Mouse (Mus musculus) spleen, adult 2 months (tissue): Measurements from ENCODE around the gene 2410131K14Rik. TPM values are rescaled to one million over a fixed set of nuclear protein-coding genes. Genes with fewer than 3 reads are reported as not detected.

Experiments
- DNase-seq, 2 experiments: peaks; one replicate each; pipeline versions ENCODE4 v3.0.0 to v3.0.0-alpha.2; 2012 to 2021; ENCODE audit warnings: low spot score in 2 of 2, low read depth in 1 of 2
- H3K27ac ChIP-seq: fragments of 200-500 bp; 2 replicates; pipeline ENCODE4 v1.5.1; 2012; ENCODE audit warnings: low read length, inconsistent platforms; ENCODE audit not compliant: insufficient read depth
- H3K27me3 ChIP-seq: fragments of 200-500 bp; 2 replicates; pipeline ENCODE4 v1.6.1; 2012; ENCODE audit warnings: mild to moderate bottlenecking, moderate library complexity, low read length, inconsistent platforms; ENCODE audit not compliant: control insufficient read depth, insufficient read depth
- H3K36me3 ChIP-seq: fragments of 200-500 bp; 2 replicates; pipeline ENCODE4 v1.6.1; 2012; ENCODE audit warnings: mild to moderate bottlenecking, low read length, inconsistent platforms; ENCODE audit not compliant: control insufficient read depth, insufficient read depth
- H3K4me1 ChIP-seq: fragments of 200-500 bp; 2 replicates; pipeline ENCODE4 v1.6.1; 2011; ENCODE audit warnings: inconsistent platforms; ENCODE audit not compliant: control insufficient read depth, insufficient read depth, insufficient read length
- H3K4me3 ChIP-seq: fragments of 200-500 bp; 2 replicates; pipeline ENCODE4 v1.5.1; 2011; ENCODE audit warnings: mild to moderate bottlenecking, inconsistent platforms; ENCODE audit not compliant: insufficient read depth, insufficient read length; ENCODE audit errors: extremely low read depth
- CTCF ChIP-seq: fragments of 200-500 bp; IDR thresholded peaks from 2 replicates; pipeline ENCODE4 v1.5.1; 2011; ENCODE audit warnings: mild to moderate bottlenecking, inconsistent platforms; ENCODE audit not compliant: insufficient read depth, insufficient read length, insufficient replicate concordance; ENCODE audit errors: extremely low read depth
- POLR2A ChIP-seq: fragments of 200-500 bp; IDR thresholded peaks from 2 replicates; pipeline ENCODE4 v1.6.1; 2011; ENCODE audit warnings: low read depth, low read length, inconsistent platforms
- WGBS: fragments of 180-500 bp; shearing (Covaris S2); methylation state at CpG from one replicate; pipeline ENCODE4 v1.1.7; 2018; 5-methylcytosine and 5-hydroxymethylcytosine counted together
- polyA plus RNA-seq: library from polyadenylated mRNA; depleted of rRNA; stranded (reverse); fragments of >200 nt; gene quantifications from 2 replicates; pipeline ENCODE4 v1.2.3, GENCODE M21; 2012; rRNA removed

2410131K14Rik gene
- polyA plus RNA-seq, 1 experiment: 6.1 TPM

- WGBS: 8% methylated on average over 19 of the region's 19 CpGs
Observed at GRCm38 (mm10) chr5:118304970-118305618, 60.1 kb downstream of the 2410131K14Rik start.

GRCm38 (mm10) chr5:118310389-118310788 is 65.4 kb downstream of the 2410131K14Rik start:
- Histone ChIP-seq H3K36me3 (no peaks in the 10 kb centered on the region), H3K4me3 (no peak overlapping the region), H3K4me1 (no peaks in the 10 kb centered on the region), H3K27me3 (no peaks in the 10 kb centered on the region), H3K27ac (no peak overlapping the region)
- no peak for TF ChIP-seq CTCF
- no peak for TF ChIP-seq POLR2A
- DNase-seq: no peak
- WGBS: 56% methylated on average over 6 of the region's 6 CpGs

More at GRCm38 (mm10) chr5:118304970-118305618, 60.1 kb downstream of the 2410131K14Rik start:
- no peak for TF ChIP-seq CTCF
- no peak for TF ChIP-seq POLR2A
- Histone ChIP-seq H3K27ac (no peak overlapping the region), H3K4me3 (no peak overlapping the region), H3K4me1 (no peaks in the 10 kb centered on the region), H3K27me3 (no peaks in the 10 kb centered on the region), H3K36me3 (no peaks in the 10 kb centered on the region)
- no peak for DNase-seq

DNA sequence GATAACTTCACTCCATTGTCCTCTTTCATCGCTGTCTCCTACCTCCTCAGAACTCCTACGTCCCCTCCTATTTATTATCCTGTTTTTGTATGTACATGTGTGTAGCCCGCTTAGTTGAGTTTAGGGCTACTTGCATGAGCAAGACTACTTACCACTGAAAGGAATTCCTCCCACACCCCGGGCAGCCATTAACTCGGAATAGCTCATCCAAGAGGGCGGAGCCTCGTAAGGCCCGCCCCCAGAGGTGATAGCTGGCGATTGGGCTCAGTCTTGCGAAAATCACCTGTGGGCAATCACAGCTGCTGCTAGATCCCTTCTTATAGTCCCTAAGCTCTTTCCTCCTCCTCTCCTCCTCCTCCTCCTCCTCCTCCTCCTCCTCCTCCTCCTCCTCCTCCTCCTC is 66.2 kb downstream of the 2410131K14Rik start:
- WGBS: 69% methylated on average over 10 of the region's 10 CpGs
- Histone ChIP-seq H3K4me1 (no peaks in the 10 kb centered on the region), H3K36me3 (no peaks in the 10 kb centered on the region), H3K27me3 (no peaks in the 10 kb centered on the region), H3K4me3 (no peak overlapping the region), H3K27ac (no peak overlapping the region)
- no peak for TF ChIP-seq CTCF
- no peak for TF ChIP-seq POLR2A
- no peak for DNase-seq

DNA sequence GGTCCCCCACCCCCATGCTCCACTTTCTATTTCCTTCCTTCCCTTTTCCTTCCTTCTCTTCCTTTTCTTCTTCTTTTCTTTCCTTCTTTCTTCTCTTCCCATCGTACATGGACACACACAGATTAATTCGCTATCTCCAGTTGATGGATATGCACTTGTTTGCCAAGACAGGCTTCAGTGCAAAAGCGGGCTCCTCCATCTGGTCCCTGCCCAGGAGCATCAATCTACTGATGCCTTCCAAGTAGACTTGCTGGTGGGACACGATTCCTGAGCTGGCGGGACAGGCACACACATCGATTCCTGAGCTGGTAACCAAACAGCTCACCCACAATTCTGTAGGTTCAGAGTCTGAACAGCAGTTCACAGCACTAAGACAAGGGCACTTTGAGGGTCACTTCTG is 68.7 kb downstream of the 2410131K14Rik start:
- Histone ChIP-seq H3K27me3 (no peaks in the 10 kb centered on the region), H3K4me3 (no peak overlapping the region), H3K4me1 (0 out of 2 replicates have a peak, but pooled peaks cover under 1% of the 10 kb centered on the region), H3K27ac (no peak overlapping the region), H3K36me3 (no peaks in the 10 kb centered on the region)
- no peak for DNase-seq
- TF ChIP-seq POLR2A (no peak), CTCF (no peak)
- 91% methylated on average over 6 of the region's 6 CpGs for WGBS

Other genes starting within 250 kb of the 2410131K14Rik start
- gene Tesc, start 217.5 kb upstream of the 2410131K14Rik start, polyA plus RNA-seq: 17.1 and 21.2 TPM in 2 replicates
- 20.3 and 21.8 TPM in 2 replicates for gene Fbxw8, start 89.8 kb upstream of the 2410131K14Rik start, polyA plus RNA-seq
- not detected in 2 replicates for gene Hrk, start 80.6 kb upstream of the 2410131K14Rik start, polyA plus RNA-seq
- 1.2 and 1.6 TPM in 2 replicates for gene Rnft2, start 111 bp upstream of the 2410131K14Rik start, polyA plus RNA-seq